Mouse (Mus musculus) ES-Bruce4 (cell line): ENCODE measurements around the gene Tmem176a. TPM values are rescaled to one million over a fixed set of nuclear protein-coding genes. Genes with fewer than 3 reads are reported as not detected.

Experiments
- H3K27ac ChIP-seq: 2 replicates; pipeline ENCODE4 v1.5.1; 2012; ENCODE audit warnings: low read length, inconsistent platforms; ENCODE audit not compliant: insufficient read depth
- H3K27me3 ChIP-seq: 2 replicates; pipeline ENCODE4 v1.6.1; 2012; ENCODE audit warnings: mild to moderate bottlenecking, low read length, inconsistent platforms; ENCODE audit not compliant: control insufficient read depth, poor library complexity, insufficient read depth, severe bottlenecking
- H3K36me3 ChIP-seq: 2 replicates; pipeline ENCODE4 v1.6.1; 2012; ENCODE audit warnings: inconsistent platforms, mild to moderate bottlenecking, low read length, moderate library complexity; ENCODE audit not compliant: control insufficient read depth, poor library complexity, insufficient read depth, severe bottlenecking
- H3K4me1 ChIP-seq: one replicate; pipeline ENCODE4 v1.8.1; 2011; ENCODE audit warnings: low read length; ENCODE audit not compliant: control insufficient read depth, insufficient read depth
- H3K4me3 ChIP-seq: 2 replicates; pipeline ENCODE4 v1.5.1; 2011; ENCODE audit warnings: low read depth, mild to moderate bottlenecking, low read length
- H3K9ac ChIP-seq: 2 replicates; pipeline ENCODE4 v1.6.1; 2012; ENCODE audit warnings: low read depth, mild to moderate bottlenecking, inconsistent platforms; ENCODE audit not compliant: poor library complexity, severe bottlenecking
- H3K9me3 ChIP-seq: replicated peaks from 2 replicates; pipeline ENCODE4 v1.6.1; 2012; ENCODE audit warnings: mild to moderate bottlenecking, low read length, inconsistent platforms; ENCODE audit not compliant: control insufficient read depth, poor library complexity, insufficient read depth, severe bottlenecking
- CTCF ChIP-seq: IDR thresholded peaks from one replicate; pipeline ENCODE4 v1.8.1; 2011; ENCODE audit warnings: low read depth, low read length
- EP300 ChIP-seq: IDR thresholded peaks from 2 replicates; pipeline ENCODE4 v1.6.1; 2011; ENCODE audit warnings: low read depth, low read length; ENCODE audit not compliant: insufficient read depth
- POLR2A ChIP-seq: IDR thresholded peaks from one replicate; pipeline ENCODE4 v1.8.1; 2011; ENCODE audit warnings: low read length; ENCODE audit not compliant: insufficient read depth
- polyA plus RNA-seq: library from polyadenylated mRNA; stranded (reverse); fragments of >200 nt; gene quantifications from 2 replicates; pipeline ENCODE4 v1.2.4, GENCODE M21; 2011; ENCODE audit warnings: low read depth; ENCODE audit not compliant: missing spikeins, insufficient read depth, insufficient read length

The Tmem176a gene
- polyA plus RNA-seq, 1 experiment, result 15.5 TPM

- Histone ChIP-seq H3K4me3 (no peak overlapping the region), H3K27me3 (no peaks in the 10 kb centered on the region), H3K9me3 (no peaks in the 10 kb centered on the region), H3K4me1 (peaks cover 2% of the 10 kb centered on the region), H3K27ac (no peak overlapping the region), H3K36me3 (no peaks in the 10 kb centered on the region), H3K9ac (no peak overlapping the region)
- TF ChIP-seq EP300, result no peak
- TF ChIP-seq POLR2A, result no peak
- TF ChIP-seq CTCF, result no peak
Observed at GRCm38 (mm10) chr6:48869774-48870173, 29.1 kb downstream of the Tmem176a start.

GRCm38 (mm10) chr6:48872596-48872995, 31.9 kb downstream of the Tmem176a start, which contains the start of gene Aoc1:
Gene Aoc1, plus strand, starts transcription at chr6:48872896.
- H3K9me3 ChIP-seq, result no peaks in the 10 kb centered on the region
- H3K27ac ChIP-seq, result no peak within 1 kb of the TSS
- no peak for TF ChIP-seq POLR2A
- no peak for TF ChIP-seq CTCF
- no peak for TF ChIP-seq EP300
- H3K36me3 ChIP-seq, result no peaks in the 10 kb centered on the region
- H3K9ac ChIP-seq, result no peak within 1 kb of the TSS
- H3K4me3 ChIP-seq, result no peak within 1 kb of the TSS
- no peaks in the 10 kb centered on the region for H3K27me3 ChIP-seq
- H3K4me1 ChIP-seq, result no peaks in the 10 kb centered on the region

GRCm38 (mm10) chr6:48874576-48874975, 33.9 kb downstream of the Tmem176a start:
- H3K4me3 ChIP-seq, result no peak overlapping the region
- no peaks in the 10 kb centered on the region for H3K36me3 ChIP-seq
- H3K4me1 ChIP-seq, result no peaks in the 10 kb centered on the region
- H3K27ac ChIP-seq, result no peak overlapping the region
- no peaks in the 10 kb centered on the region for H3K27me3 ChIP-seq
- H3K9ac ChIP-seq, result no peak overlapping the region
- no peak for TF ChIP-seq POLR2A
- TF ChIP-seq CTCF, result no peak
- no peak for TF ChIP-seq EP300
- no peaks in the 10 kb centered on the region for H3K9me3 ChIP-seq

- no peaks in the 10 kb centered on the region for H3K36me3 ChIP-seq
- no peak for TF ChIP-seq POLR2A
- no peak for TF ChIP-seq CTCF
- no peak for TF ChIP-seq EP300
- H3K4me3 ChIP-seq, result no peak overlapping the region
Observed at GRCm38 (mm10) chr6:48875515-48875914, 34.8 kb downstream of the Tmem176a start.

GRCm38 (mm10) chr6:48876510-48877135, 35.9 kb downstream of the Tmem176a start:
- TF ChIP-seq EP300, result no peak
- no peak for TF ChIP-seq CTCF
- no peak for TF ChIP-seq POLR2A
- Histone ChIP-seq H3K4me3 (no peak overlapping the region), H3K36me3 (no peaks in the 10 kb centered on the region), H3K27me3 (no peaks in the 10 kb centered on the region), H3K9ac (no peak overlapping the region), H3K4me1 (no peaks in the 10 kb centered on the region), H3K9me3 (no peaks in the 10 kb centered on the region), H3K27ac (no peak overlapping the region)

More at GRCm38 (mm10) chr6:48875515-48875914, 34.8 kb downstream of the Tmem176a start:
- no peaks in the 10 kb centered on the region for H3K27me3 ChIP-seq
- H3K9me3 ChIP-seq, result no peaks in the 10 kb centered on the region
- H3K9ac ChIP-seq, result no peak overlapping the region
- no peak overlapping the region for H3K27ac ChIP-seq
- H3K4me1 ChIP-seq, result no peaks in the 10 kb centered on the region

- TF ChIP-seq POLR2A, result no peak
- TF ChIP-seq CTCF, result no peak
- TF ChIP-seq EP300, result no peak
Observed at GRCm38 (mm10) chr6:48894203-48894602, 53.5 kb downstream of the Tmem176a start.

More at GRCm38 (mm10) chr6:48894203-48894602, 53.5 kb downstream of the Tmem176a start:
- no peaks in the 10 kb centered on the region for H3K36me3 ChIP-seq
- H3K9ac ChIP-seq, result no peak overlapping the region
- H3K4me3 ChIP-seq, result no peak overlapping the region
- no peaks in the 10 kb centered on the region for H3K27me3 ChIP-seq
- no peaks in the 10 kb centered on the region for H3K4me1 ChIP-seq
- H3K9me3 ChIP-seq, result peaks cover 21% of the 10 kb centered on the region
- H3K27ac ChIP-seq, result no peak overlapping the region
